Mouse (Mus musculus): ENCODE results near the gene Ttk.

GRCm38 (mm10) chr9:83893767-83894330, 59.4 kb downstream of the Ttk start:
- TF ChIP-seq POLR2A (IDR thresholded peaks at IDR 0.05; ENCODE audit: insufficient read length, low read depth) (no peak), POLR2AphosphoS2 (IDR thresholded peaks at IDR 0.05; ENCODE audit: insufficient read length, low read depth) (no peak), CEBPB (IDR thresholded peaks at IDR 0.05; ENCODE audit: insufficient read depth, poor library complexity, severe bottlenecking) (no peak), MYOD1 (IDR thresholded peaks at IDR 0.05; ENCODE audit: control insufficient read depth in 1 of 3, insufficient read length in 2 of 3, low read depth in 2 of 3) (peak in 2 of 3 experiments; percentile 50 to 69), E2F4 (IDR thresholded peaks at IDR 0.05; ENCODE audit: insufficient read depth) (no peak), MAX (IDR thresholded peaks at IDR 0.05; ENCODE audit: low read depth) (no peak), TCF12 (IDR thresholded peaks at IDR 0.05; ENCODE audit: insufficient read depth, poor library complexity, severe bottlenecking) (no peak), USF1 (IDR thresholded peaks at IDR 0.05; ENCODE audit: low read depth) (no peak), REST (IDR thresholded peaks at IDR 0.05; ENCODE audit: insufficient read depth, insufficient read length) (no peak)

All from myocyte (in vitro differentiated cells).